Mouse (Mus musculus) embryonic fibroblast, embryonic 13.5 days (primary cell): ENCODE measurements at regions not wholly inside any gene's neighbourhood (a gene's known extent, or its start where the extent isn't known, plus 50 kb on each side); places are given as distances from the start of the nearest gene placed in this dataset.

Source experiments
- CTCF ChIP-seq: IDR thresholded peaks from 2 replicates; pipeline ENCODE4 v1.5.1; 2011; ENCODE audit warnings: mild to moderate bottlenecking, control low read depth, low read length, moderate library complexity, borderline replicate concordance; ENCODE audit not compliant: insufficient read depth
- POLR2A ChIP-seq: IDR thresholded peaks from 2 replicates; pipeline ENCODE4 v1.6.1; 2011; ENCODE audit warnings: low read depth, mild to moderate bottlenecking, control low read depth, low read length, moderate library complexity

DNA sequence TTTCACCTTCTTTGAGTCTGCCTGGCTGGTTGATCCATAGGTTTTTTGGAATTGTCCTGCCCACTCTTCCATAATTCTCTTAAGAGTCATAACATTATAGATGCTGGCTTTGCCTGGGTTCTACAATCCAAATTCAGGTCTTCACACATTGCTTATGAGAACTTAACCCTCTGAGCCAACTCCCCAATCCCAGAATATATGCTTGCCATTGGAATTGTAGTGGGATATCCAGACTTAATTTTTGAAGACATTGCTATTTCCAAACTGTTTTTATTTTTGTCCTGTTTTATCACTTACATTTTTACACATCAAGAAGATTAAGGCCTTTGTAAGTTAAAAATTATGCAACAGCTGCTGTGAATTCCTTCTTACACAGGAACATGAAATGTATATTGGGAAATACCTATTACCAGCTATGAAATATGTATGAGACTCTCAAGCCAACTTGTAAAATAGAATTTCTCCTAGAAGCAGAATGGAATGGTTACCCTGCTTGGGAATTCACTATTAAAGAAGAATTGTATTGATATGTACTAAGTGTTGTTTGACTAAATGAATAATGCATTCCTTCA, 430.8 kb upstream of the Cntn6 start:
- TF ChIP-seq POLR2A (no peak), CTCF (no peak)
